Mouse (Mus musculus) ES-E14 (cell line): ENCODE data around the gene Cox11.

Experiments used
- CHD2 ChIP-seq: IDR thresholded peaks from 2 replicates; pipeline ENCODE4 v1.6.1; 2014; ENCODE audit warnings: mild to moderate bottlenecking, low read depth, low read length, inconsistent platforms
- HCFC1 ChIP-seq: IDR thresholded peaks from 2 replicates; pipeline ENCODE4 v1.6.1; 2012; ENCODE audit warnings: low read length, inconsistent platforms, borderline replicate concordance; ENCODE audit not compliant: insufficient read depth
- MAFK ChIP-seq: IDR thresholded peaks from 2 replicates; pipeline ENCODE4 v1.6.1; 2014; ENCODE audit warnings: mild to moderate bottlenecking, low read depth, low read length, inconsistent platforms; ENCODE audit not compliant: insufficient read depth

DNA sequence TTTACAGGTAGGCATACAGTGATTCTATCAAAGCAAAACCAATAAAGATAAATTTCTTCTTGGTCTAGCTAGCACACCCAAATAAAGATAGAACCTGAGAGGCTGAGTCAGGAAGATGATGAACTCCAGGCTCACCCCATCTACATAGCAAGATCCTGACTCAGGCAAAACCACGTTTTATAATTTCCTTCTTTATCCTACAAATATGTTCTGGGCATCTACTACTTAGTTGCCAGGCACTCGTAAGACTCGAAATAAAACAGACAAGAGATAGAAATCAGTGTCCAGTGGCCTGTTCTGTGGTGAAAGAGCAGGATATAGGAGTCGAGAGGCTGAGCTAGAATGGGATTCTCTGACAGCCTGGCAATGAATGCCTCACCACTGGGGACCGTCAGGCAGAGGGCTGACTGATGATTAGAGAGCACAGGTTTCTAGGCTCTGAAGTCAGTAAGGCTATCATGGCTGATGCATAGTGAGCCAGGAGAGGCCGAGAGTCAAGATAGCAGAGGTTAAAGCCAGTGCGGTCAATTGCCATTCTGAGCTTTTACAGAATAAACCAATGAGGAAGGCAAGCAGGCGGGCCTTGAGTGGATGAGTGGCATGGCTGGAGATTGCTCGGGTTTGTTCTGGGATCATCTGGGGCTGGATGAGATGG is 12.4 kb downstream of the Cox11 start:
- TF ChIP-seq MAFK (no peak), HCFC1 (no peak), CHD2 (no peak)
